Mouse (Mus musculus): ENCODE results near the gene Depdc5. TPM values are rescaled to one million over a fixed set of nuclear protein-coding genes. Genes with fewer than 3 reads are reported as not detected.
"Not testable (repeated sequence)": the region's sequence is repeated elsewhere in the genome, so short reads cannot be mapped to it uniquely, and the experiment has no call there.

Depdc5 gene
- total RNA-seq, 2 experiments from 2014 or later: 22.1 to 30.9 TPM

DNA sequence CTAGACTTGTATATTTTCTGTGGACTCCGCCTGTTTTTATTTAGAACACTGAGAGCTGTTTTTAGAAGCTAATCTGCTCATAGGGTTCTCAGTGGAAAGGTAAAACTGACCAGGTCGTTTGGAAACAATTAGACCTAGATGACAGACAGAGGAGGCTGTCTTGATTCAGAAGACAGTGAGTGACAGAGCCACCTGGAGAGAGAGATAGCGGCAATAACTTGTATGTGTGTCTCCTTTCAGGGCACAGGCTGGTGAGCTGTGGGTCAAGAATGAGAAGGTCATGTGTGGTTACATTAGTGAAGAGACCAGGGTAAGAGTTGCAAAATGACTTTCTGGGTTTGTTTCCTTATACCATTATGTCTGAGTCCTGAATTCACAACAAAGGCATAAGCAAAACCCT lies 23.2 kb downstream of the Depdc5 start:
- no peak for DNase-seq (ENCODE audit: low spot score in 2 of 2)

DNA sequence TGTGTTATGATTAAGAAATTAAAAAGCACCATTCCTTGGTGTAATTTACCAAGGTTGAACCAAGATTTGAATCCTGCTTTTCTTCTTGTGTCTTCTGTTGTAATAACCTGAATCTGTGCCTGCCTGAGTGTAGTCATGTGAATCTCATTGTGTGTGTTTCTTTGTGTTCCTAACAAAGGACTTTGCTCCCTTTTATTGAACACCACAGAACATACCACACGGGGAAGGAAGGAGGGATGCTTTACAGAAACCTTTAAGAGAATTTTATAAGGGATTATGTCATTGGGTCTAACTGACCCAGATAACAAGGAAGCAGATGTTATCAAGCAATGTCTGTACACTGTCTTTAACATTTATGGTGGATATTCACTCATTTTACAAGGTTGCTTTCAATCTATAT lies 44.0 kb downstream of the Depdc5 start:
- DNase-seq (ENCODE audit: low spot score in 2 of 2): no peak

DNA sequence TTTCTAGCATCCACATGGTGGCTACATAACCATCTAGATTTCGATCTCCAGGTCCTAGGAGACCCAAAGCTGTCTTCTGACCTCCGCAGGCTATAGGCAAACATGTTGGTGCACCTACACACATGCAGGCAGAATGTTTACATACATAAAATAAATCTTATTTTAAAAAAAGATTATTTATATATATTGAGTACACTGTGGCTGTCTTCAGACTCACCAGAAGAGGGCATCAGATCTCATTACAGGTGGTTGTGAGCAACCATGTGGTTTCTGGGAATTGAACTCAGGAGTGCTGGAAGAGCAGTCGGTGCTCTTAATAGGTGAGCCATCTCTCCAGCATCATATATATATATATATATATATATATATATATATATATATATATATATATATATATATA lies 50.6 kb downstream of the Depdc5 start:
- no peak for DNase-seq (ENCODE audit: low spot score in 2 of 2)

DNA sequence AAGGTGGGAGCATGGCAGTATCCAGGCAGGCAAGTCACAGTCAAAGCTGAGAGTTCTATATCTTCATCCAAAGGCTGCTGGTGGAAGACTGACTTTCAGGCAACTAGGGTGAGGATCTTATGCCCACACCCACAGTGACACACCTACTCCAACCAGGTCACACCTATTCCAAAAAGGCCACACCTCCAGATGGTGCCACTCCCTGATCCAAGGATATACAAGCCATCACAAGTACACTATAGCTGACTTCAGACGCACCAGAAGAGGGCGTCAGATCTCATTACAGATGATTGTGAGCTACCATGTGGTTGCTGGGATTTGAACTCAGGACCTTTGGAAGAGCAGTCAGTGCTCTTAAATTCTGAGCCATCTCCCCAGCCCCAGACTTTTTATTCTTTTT lies 55.8 kb downstream of the Depdc5 start:
- DNase-seq (ENCODE audit: low spot score in 2 of 2): not testable (repeated sequence)

DNA sequence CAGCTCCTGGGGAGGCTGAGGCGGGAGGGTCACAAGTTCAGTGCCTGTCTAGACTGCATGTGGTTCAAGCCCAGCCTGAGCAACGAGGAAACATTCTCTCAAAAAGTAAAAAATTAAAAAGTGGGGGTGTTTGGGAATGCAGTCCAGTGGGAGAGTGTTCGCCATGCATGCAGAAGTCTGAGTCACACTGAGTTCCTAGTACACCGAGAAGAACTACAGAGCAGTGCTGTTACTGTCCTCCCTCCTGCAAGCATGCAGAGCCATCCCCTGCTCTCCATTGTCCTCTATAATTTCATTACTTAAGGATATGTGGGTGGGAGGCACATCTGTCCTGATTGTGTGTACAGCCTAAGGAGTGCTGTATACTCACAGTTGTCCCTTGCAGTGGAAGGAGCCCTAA lies 59.4 kb downstream of the Depdc5 start:
- DNase-seq (ENCODE audit: low spot score in 2 of 2): no peak

DNA sequence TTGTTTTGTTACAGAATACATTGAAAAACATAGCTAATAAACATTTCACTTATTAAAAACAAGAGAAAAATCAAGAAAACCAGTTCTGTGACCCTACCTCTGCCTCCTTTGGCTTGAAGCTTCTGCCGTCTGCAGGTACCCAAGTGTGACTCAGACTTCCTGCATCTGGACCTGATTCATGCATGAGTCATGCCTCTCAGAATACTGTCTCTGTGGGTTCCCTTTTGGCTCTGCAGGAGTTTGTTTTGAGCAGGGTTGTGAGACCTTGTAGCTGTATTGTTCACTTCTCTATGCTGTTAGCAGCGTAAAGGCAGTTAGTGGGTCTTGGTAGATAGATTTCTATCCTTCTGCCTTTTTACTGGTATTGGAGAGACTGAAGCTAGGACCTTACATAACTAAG lies 67.3 kb downstream of the Depdc5 start:
- DNase-seq (ENCODE audit: low spot score in 2 of 2): peak in 1 of 2 experiments; percentile 13

DNA sequence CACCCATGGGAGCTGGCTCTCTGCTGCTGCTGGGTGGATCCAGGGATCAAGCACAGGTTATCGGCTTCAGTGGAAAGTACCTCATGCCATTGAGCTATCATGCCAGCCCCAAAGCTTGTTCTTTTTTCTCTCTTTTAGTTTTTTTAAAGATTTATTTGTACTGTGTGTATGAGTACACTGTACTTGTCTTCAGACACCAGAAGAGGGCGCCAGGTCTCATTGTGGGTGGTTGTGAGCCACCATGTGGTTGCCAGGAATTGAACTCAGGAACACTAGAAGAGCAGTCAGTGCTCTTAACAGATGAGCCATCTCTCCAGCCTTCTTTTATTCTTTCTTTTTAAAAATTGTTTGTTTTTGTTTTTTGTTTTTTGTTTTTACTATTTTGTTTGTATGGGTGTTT lies 71.2 kb downstream of the Depdc5 start:
- no peak for DNase-seq (ENCODE audit: low spot score in 2 of 2)

DNA sequence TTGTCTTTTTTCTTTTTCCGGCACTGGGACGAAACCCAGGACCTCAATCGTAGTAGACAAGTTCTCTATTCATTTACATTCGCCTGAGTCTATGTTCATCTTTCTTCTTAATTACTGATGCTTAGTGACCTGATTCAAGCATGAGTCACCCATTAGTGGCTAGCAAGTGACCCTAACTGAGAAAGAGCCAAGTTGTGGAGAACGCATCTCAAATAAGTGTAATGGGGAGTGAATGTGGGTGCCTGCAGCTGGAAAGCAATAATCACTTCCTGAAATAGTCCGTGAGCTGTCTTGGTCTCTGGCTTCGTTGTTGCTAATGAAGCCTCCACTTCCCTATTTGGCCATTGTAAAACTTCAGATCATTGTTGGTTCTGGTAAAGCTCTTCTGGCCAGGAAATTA lies 77.1 kb downstream of the Depdc5 start:
- DNase-seq (ENCODE audit: low spot score in 2 of 2): no peak

DNA sequence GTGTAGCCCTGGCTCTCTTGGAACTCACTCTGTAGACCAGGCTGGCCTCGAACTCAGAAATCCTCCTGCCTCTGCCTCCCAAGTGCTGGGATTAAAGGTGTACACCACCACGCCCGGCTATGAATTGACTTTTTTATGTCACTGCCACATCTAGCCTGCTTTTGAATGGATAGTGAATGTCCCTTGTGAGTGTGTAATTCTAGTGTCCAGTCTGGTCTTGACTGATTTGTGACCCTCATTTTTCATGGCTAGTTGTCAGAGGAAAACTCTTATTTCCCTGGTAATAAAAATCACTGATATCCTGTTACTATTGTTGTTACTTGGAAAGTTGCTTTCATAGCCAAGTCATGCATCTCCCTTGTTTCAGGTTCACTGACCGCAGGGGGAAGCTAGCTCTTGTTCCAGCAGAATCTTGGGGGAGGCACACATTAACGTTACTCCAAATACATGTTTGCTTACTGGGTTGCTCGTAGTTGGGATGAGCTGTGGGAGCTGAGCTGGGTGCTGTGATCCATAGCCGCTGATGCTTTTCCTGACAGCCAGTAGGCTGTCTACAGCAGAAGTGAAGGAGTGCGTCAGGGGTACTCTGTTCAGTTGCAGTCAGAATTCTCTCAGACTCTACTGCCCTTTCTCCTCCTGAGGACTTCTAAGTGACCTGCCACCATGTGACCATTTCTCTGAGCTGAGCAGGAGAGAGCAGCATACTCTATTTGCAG lies 77.9 kb downstream of the Depdc5 start:
- DNase-seq (ENCODE audit: low spot score in 2 of 2): no peak

DNA sequence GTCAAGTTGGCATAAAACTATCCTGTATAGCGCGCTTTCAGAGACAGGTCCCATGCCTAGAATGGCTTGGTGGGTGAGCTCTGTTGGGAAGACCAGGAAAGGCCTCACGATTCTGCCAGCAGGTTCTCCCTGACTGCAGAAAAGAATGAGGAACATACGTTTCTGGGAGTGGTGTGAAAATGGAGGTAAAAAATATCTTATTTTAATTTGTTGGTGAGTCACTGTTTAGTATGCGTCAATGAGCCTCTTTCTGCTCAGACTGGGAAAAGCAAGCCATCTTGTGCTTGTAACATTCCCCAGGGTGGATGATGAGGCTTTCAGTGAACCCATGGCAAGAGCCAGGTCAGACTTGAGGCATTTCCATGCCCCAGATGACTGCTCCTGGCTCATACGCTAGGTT lies 86.6 kb downstream of the Depdc5 start:
- no peak for DNase-seq (ENCODE audit: low spot score in 2 of 2)

DNA sequence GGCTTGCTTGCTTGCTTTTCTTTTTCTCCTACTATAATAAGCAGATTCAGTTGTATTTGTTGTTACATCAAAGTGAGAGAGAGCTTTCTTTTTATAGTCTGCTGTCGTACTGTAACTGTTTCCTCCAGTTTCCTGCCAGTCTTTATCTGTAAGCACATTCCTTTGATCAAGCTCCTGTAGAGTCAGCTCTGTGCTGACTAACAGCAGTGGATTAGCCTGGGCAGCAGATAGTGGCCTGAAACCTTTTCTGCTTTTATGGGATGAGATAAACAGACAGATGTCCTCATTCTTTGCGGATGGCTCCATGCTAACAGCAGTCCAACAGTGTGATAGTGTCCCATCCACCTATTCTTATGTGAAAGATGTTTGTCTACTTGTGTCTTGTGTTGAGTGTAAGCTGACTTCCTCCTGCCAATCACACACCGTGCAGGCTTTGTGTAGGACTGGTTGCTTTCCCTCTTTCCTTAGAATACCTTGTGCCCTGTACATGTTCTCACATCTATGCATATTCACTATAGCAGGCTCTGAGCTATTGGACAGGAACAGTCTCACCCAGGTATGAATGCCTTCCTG lies 87.3 kb downstream of the Depdc5 start:
- no peak for DNase-seq (ENCODE audit: low spot score in 2 of 2)

DNA sequence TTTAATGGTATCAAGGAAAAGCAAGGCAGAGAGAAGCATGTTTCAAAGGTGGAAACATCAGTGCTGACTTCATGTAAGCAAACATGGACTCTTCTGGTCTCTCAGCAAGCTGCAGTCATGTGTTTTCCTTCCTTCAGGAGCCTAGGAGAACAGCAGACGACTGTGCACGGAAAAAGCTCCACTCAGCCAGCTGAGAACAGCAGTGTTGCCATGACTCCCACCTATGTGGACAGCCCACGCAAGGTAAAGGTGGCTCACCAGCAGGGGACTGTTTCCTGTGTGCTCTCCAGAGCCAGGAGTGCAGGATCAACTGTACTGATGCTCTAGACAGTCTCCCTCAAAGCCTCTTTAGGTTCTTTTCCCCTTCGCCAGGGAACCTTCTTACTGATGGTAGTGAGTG lies 92.2 kb downstream of the Depdc5 start:
- DNase-seq (ENCODE audit: low spot score in 2 of 2): no peak

DNA sequence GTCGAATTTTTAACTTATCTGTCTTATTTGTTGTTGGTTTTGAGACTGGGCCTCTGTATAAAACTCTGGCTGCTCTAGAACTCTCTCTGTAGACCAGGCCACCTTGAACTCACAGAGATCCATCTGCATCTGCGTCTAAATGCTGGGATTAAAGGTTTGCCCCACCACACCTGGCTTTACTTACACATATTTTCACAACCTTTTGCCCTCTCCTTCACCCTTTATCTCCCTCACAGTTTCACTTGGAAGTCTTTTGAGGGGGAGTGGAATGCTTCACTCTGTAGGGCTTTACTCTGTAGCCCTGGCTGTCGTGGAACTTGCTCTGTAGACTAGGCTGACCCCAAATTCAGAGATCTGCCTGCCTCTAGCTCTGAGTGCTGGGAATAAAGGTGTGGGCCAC lies 98.1 kb downstream of the Depdc5 start:
- no peak for DNase-seq (ENCODE audit: low spot score in 2 of 2)

DNA sequence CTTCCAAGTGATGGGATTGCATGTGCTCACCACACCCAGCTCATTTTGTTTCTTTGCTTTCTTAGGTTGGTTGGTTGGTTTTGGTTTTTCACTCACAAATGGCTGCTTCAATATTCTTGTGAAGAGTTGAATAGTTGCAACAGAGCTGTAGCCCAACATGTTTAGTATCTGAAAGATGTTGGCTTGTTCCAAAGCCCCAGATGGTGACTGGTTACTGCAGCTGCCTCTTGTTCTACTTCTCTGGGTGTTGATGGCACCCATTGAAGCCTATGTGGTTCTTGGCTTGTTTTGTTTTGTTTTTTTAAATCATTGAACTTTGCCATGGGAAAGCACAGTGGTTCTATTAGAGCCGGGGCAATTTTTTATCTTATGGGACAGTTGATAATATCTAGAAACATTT lies 99.1 kb downstream of the Depdc5 start:
- no peak for DNase-seq (ENCODE audit: low spot score in 2 of 2)

DNA sequence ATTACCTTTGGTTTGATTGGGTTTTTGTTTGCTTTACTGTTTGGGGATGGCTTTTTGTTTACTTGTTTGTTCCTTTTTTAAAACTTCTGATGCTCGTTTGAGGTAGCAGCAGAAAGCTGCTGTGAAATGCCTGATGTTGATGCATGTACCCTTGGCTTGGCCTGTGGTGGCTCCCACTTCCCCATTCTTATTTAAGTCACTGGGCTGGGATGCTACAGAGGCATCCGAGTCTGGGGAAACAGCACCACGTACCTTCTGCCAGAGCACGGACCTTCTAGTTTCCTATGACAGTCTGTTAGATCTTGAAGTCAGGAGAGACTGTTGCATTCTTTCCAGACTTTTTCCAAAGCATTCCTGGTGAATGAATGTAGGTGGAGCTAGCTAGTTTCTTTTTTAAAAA lies 113.0 kb downstream of the Depdc5 start:
- DNase-seq (ENCODE audit: low spot score in 2 of 2): no peak

DNA sequence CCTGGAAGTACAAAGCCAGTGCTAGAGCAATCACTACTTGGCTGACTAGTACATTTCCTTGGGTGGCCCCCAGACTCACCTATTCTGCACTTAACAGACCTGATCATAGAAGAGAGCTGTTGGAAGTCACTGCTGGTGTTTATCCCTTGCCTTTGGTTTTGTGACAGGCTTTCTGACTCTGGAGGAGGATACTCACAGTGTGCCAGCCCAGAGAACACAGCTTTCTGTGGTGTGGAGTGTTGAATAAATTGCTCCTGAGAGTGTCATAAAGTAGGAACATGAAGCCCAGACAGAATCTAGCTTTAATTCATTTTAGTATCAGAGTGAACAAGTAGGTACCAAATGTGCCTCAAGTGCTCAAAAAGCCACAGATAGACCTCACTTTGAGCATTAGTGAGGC lies 113.7 kb downstream of the Depdc5 start:
- DNase-seq (ENCODE audit: low spot score in 2 of 2): no peak

DNA sequence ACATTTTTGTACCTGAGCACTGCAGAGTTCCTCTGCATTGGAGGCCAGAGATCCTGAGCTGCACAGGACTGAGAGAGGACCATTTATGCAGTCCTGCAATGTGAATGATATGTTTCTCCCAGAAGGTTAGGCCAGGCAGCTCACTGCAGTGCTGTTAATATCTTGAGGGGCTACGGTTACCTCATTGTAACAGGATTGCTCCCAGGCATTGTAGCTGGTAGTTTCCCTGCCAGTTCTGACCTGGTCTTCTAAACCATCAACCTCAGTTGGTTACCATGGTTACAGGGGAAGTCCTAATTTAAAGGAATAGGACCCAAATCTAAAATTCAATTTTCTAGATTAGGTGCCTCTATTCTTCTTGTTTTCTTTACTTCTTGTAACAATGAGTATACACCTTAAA lies 121.9 kb downstream of the Depdc5 start:
- no peak for DNase-seq (ENCODE audit: low spot score in 2 of 2)

DNA sequence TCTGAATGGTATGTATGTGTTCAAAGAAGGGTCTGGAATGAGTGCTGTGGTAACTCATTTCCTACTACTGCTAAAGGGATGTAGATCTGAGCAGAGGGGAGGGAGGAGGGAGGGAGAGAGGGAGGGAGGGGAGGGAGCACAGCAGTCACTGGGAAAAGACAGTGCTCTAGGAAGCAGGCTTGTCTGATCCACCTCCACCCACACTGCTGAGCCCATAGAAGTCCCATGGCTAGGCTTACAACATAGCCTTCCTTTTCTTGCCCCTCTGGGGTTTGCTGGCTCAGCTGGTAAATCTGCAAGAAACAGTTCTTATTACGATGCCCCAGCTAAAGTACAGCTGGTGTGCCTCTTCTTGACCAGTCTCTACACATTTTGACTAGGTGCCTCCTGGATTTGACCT lies 124.4 kb downstream of the Depdc5 start:
- no peak for DNase-seq (ENCODE audit: low spot score in 2 of 2)

DNA sequence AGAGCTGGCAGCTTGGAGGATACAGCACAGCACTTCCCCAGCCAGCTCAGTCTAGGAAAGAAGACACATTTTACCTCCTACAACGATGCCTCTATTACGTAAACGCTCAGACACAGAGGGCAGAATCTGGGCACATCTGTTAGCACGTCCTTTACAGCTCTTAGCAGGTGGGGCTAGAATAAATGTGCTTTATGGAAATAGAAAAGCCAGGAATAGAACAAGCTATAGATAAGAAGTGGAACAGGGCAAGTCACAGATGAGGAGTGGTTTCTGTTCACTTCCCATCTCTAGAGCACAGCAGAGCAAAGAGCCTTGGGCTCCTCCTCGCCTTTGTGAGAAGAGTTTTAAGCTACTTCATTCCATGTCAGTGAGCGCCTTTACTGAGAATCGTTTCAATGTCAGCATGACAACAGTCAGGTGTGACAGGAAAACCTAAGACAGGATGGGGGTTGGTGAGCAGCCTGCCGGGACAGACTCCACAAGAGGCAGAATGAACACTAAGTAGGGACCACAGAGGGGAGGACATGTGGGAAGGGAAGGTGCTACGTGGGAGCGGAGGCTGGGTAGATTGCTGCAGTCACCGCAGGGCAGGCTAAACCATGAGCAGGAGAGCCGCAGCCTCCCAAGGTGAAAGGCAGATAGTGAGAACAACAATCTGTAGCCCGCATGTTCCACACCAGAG lies 126.6 kb downstream of the Depdc5 start:
- no peak for DNase-seq (ENCODE audit: low spot score in 2 of 2)

DNA sequence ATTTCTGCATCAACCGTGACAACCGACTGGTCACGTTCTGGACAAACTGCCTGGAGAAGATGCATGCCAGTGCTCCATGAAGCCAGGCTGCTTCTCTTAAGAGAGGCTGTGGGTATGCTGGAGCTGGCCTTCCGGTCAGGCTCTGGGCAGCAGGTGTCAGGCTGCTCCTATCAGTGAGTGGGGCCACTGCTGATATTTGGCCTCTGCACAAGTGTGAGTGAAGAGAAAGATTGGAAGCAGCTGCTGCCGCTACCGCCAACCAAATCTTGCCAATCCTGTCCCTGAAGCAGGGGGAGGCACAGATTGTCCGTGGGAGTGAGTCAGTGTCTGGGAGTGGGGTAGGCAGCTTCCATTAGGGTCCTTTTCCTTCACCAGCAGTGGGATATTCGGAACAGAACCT lies 127.7 kb downstream of the Depdc5 start:
- no peak for DNase-seq (ENCODE audit: low spot score in 2 of 2)

DNA sequence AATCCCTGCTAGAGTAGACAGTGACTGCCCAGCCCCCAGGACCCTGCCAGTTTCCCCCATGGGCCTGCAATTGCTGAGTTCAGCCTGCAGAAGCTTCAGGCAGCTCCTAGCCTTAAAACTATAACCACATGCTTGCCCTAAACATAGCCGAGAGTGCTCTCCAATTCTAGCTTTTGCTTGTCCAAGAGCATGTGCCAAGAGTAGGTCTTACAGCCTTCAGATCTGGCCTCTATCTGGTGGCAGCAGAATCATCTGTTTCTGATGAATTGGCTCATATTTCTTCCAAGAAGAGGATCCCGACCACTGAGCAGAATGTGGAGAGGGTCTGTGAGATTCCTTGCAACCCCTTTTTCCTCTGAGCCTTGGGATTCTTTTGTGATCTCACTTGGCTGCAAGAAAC lies 131.0 kb downstream of the Depdc5 start:
- DNase-seq (ENCODE audit: low spot score in 2 of 2): no peak

DNA sequence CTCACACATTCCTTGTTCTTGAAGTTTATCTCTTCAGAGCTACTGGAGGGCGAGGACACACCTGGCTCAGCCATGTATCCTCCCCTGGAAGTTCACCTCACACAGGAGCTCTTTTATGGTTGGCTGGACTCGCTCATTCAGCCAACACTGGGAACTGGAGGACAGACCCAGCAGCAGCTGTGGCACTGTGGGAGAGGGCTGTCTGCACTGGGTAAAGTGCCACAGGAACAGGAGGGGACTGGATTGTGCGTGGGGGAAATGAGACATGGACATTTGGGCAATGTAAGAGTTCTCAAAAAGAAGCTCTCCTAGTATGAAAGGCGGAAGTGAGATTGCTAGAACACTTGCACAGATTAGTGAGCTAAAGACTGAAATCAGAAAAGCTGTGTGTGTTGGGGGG lies 132.3 kb downstream of the Depdc5 start:
- no peak for DNase-seq (ENCODE audit: low spot score in 2 of 2)

DNA sequence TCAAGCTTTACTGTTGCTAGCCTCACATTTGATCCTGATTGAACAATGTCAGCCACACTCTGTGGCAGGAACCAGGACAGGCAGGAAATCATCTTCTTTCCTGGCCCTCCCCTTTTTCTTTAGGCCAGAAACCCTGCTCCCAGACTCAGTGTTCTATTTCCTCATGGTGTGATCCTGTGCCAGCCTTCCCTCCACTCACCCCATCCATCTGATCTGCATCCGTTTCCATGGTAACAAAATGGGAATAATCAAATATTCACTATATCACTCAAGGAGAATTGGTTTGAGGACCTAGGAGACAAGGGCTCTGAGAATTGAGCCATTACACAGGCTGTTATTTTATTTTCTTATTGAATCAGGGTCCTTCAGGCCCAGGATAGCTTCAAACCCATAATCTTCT lies 133.1 kb downstream of the Depdc5 start:
- no peak for DNase-seq (ENCODE audit: low spot score in 2 of 2)
